Mouse (Mus musculus): ENCODE data around the gene Stac2. TPM values are rescaled to one million over a fixed set of nuclear protein-coding genes. Genes with fewer than 3 reads are reported as not detected.

Stac2 gene
- total RNA-seq, 2 experiments from 2014 or later, result 97.3 to 99.9 TPM

GRCm38 (mm10) chr11:98066201-98066600, 12.9 kb upstream of the Stac2 start:
- DNase-seq (ENCODE audit: extremely low spot score in 1 of 2, low spot score in 2 of 2), result no peak
- intact Hi-C loops (cut with DNase I), result no loop called here
- TF ChIP-seq CTCF (IDR thresholded peaks at IDR 0.05), result no peak
- Histone ChIP-seq H3K27ac (no peak overlapping the region), H3K4me3 (no peak overlapping the region)

DNA sequence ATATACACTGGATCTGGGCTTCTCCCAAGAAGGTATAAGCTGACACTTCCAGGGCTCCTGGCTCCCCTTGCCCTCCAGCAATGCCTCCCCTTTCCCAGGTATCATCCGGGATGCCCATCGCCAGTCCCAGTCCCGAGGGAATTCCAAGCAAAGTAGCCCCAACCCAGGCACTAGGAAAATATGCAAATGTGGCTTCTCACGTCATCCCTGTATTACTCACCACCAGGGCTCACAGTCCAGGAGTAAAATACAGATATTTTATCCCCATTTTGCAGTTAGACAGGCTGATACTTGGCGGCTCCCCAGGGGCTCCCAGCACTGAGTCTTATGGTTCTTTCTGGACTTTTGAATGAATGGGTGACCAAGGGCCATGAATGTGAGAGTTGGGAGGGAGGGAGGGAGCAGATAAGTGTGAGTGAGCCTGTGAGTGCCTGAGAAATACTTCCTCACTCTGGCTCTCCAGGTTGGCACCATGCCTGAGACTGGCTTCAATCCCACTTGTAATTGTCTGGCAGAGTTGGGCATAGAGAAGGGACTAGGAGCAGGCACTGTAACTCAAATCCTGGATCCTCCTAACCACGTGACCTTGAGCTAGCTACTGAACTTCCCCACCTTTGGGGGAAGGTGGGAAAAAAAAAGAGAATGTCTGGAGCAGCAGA, 8.8 kb upstream of the Stac2 start:
- DNase-seq (ENCODE audit: extremely low spot score in 1 of 2, low spot score in 2 of 2), result peak in 1 of 2 experiments; percentile 55
- intact Hi-C loops (cut with DNase I), result no loop called here
- peak overlapping the region; percentile 89; the same call in 1 of the 2 replicates for H3K27ac ChIP-seq

GRCm38 (mm10) chr11:98061441-98061840, 8.2 kb upstream of the Stac2 start:
- intact Hi-C loops (cut with DNase I), result no loop called here
- no peak for TF ChIP-seq CTCF (IDR thresholded peaks at IDR 0.05)
- Histone ChIP-seq H3K27ac (peak overlapping the region; percentile 89), H3K4me3 (no peak overlapping the region)
- DNase-seq (ENCODE audit: extremely low spot score in 1 of 2, low spot score in 2 of 2), result no peak

More for the DNA sequence above, 8.8 kb upstream of the Stac2 start:
- no peak overlapping the region for H3K4me3 ChIP-seq
- no peak; the same call in 1 of the 2 replicates for TF ChIP-seq CTCF (IDR thresholded peaks at IDR 0.05)

DNA sequence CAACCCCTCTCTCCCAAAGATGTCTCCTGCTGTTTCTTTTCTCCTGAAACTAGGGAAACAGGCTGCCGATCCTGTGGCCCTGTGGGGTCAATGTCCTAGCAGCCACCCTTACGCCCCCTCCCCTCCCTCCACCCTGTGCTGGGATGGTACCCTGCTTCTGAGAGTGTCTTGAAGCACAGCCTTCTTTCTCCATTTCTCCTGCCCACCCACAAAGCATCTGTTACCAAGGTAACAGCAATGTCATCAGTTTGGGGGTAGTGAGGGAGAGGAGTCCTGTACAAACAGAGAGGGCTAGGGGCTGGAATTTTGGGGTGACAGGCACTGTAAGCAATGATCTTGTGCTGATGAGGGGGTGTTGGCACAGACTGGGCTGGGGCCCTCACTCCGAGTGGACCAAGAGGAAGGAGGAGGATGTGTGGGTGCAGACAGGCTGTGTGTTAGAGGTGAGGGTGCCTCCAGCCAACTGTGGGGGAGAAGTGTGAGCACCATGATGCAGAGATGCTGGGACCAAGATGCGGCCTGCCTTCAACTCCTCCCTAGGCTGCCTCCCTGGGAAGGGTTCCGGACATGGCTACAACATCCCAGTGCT, 6.9 kb upstream of the Stac2 start:
- H3K4me3 ChIP-seq, result no peak overlapping the region
- H3K27ac ChIP-seq, result peak overlapping the region; percentile 89
- TF ChIP-seq CTCF (IDR thresholded peaks at IDR 0.05), result no peak
- intact Hi-C loops (cut with DNase I), result no loop called here
- DNase-seq (ENCODE audit: extremely low spot score in 1 of 2, low spot score in 2 of 2), result peak; percentile 30 to 55

- no peak for TF ChIP-seq CTCF (IDR thresholded peaks at IDR 0.05)
- H3K4me3 ChIP-seq, result no peak overlapping the region
- intact Hi-C loops (cut with DNase I), result no loop called here
- H3K27ac ChIP-seq, result peak overlapping the region; percentile 89
- no peak for DNase-seq (ENCODE audit: extremely low spot score in 1 of 2, low spot score in 2 of 2)
Measured at GRCm38 (mm10) chr11:98059662-98060061, 6.4 kb upstream of the Stac2 start.

GRCm38 (mm10) chr11:98057998-98058397, 4.7 kb upstream of the Stac2 start:
- Histone ChIP-seq H3K4me3 (no peak overlapping the region), H3K27ac (peak overlapping the region; percentile 80)
- DNase-seq (ENCODE audit: extremely low spot score in 1 of 2, low spot score in 2 of 2), result no peak
- no peak for TF ChIP-seq CTCF (IDR thresholded peaks at IDR 0.05)
- intact Hi-C loops (cut with DNase I), result no loop called here

GRCm38 (mm10) chr11:98057466-98057865, 4.2 kb upstream of the Stac2 start:
- no peak overlapping the region for H3K4me3 ChIP-seq
- TF ChIP-seq CTCF (IDR thresholded peaks at IDR 0.05), result no peak
- intact Hi-C loops (cut with DNase I), result no loop called here
- peak overlapping the region; percentile 80 for H3K27ac ChIP-seq
- DNase-seq (ENCODE audit: extremely low spot score in 1 of 2, low spot score in 2 of 2), result peak; percentile 29 to 44

DNA sequence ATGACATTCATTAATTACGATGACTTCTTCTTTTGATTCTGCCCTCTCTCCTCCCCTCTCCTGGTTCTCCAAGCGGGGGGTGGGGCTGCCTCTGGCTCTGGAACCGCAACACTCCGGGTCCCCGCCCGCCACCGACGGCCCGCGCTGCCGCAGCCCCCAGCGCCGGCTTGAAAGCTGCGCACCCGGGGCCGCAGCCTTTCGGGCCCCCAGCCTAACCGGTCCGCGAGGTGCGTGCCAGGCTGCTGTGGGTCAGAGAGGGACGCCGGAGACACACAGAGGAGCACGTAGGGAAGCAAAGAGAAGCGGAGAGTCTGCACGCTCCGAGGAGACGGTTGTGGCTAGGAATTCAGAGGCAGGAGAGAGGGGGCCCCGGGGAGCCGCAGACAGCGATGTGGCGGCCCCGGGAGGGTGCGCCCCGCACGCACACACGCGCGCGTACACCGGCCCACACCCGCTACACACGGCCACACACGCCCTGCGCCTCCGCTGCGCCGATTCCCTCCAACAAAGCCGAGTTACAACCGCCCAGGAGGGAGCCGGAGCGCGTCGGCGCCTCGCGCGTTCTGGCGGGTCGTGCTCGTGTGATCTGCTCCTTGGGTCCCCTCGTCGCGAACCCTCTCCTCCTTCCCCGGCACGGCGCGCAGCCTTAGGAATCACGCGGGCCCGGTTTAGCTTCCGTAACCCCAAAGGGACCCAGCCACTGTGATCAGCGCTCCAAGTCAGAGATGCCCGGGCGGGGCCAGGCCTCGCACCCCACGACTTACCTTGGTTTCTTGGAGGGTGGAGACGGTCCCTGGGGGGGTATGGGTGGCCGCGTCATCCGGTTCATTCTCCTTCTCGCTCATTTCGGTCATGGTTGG, 903 bp downstream of the Stac2 start:
- no peak for TF ChIP-seq CTCF (IDR thresholded peaks at IDR 0.05)
- DNase-seq (ENCODE audit: extremely low spot score in 1 of 2, low spot score in 2 of 2), result peak; percentile 38 to 42
- peak overlapping the region; percentile 51 for H3K27ac ChIP-seq
- H3K4me3 ChIP-seq, result peak overlapping the region; percentile 59
- intact Hi-C loops (cut with DNase I), result no loop called here

DNA sequence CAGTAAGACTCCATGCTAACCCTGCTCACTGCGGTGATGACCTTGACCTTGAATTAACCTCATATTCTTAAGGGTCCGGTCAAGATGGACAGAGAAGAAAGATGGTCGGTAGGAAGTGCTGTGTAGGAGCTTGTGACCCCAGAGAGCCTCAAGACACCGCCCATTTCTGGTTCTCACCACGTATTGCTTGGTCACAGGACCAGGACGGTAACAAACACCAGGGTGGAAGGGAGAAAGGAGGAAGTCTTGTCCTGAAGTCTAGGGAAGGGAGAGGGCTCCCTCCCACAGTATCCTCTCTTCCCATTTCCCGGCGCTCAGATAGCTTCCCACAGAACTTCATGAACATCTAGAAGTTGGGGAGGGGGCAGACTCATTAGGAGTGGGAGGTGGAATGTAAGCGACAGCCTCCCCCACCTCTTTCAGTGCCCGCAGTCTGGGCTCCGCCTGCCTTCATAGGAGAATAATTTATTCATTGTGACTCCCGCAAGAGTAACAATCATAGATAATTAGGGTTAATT, 1.6 kb downstream of the Stac2 start:
- DNase-seq (ENCODE audit: extremely low spot score in 1 of 2, low spot score in 2 of 2), result no peak
- no peak for TF ChIP-seq CTCF (IDR thresholded peaks at IDR 0.05)
- Histone ChIP-seq H3K4me3 (peak overlapping the region; percentile 59), H3K27ac (peak overlapping the region; percentile 51; the same call in 1 of the 2 replicates)
- intact Hi-C loops (cut with DNase I), result no loop called here

DNA sequence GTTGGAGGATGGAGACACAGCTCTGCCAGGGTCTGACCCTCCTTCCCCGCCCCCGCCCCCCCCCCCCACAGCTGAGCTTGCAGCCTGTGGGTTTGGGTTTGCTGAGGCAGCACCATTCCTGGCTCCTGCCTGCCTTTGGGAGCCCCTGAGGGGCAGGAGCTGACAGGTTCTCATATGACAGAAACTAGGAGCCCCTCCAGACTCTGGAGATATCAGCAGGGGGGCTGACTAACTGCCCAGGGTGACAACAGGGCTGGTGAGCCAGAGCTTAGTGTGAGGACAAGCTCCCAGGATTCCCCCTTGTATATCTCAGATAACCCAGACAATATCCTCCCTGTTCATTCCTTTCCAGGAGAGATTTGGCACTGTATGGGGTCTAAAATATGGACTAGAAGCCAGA, 2.3 kb downstream of the Stac2 start:
- intact Hi-C loops (cut with DNase I), result no loop called here
- Histone ChIP-seq H3K27ac (no peak overlapping the region; the same call in 1 of the 2 replicates), H3K4me3 (no peak overlapping the region; the same call in 1 of the 2 replicates)
- TF ChIP-seq CTCF (IDR thresholded peaks at IDR 0.05), result no peak
- no peak for DNase-seq (ENCODE audit: extremely low spot score in 1 of 2, low spot score in 2 of 2)

DNA sequence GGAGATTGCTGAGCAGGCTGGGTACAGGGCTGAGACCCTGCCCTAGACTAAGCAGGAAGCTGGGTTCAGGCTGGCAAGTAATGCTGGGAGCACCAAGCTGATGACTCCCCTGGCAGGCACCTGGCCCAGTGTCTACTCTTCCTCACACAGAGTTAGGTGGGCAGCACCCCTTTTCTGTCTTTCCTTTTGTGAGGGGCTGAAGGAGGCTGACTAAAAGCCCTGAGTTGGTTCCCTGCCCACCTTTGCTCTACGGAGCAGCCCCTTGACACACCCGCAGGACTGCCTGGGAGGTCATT, 2.8 kb downstream of the Stac2 start:
- intact Hi-C loops (cut with DNase I), result no loop called here
- DNase-seq (ENCODE audit: extremely low spot score in 1 of 2, low spot score in 2 of 2), result no peak
- Histone ChIP-seq H3K27ac (no peak overlapping the region; the same call in 1 of the 2 replicates), H3K4me3 (no peak overlapping the region)
- no peak for TF ChIP-seq CTCF (IDR thresholded peaks at IDR 0.05)
